Comparison of ENCODE assay signal across 28 mouse cellular contexts in the genomic region with DNA sequence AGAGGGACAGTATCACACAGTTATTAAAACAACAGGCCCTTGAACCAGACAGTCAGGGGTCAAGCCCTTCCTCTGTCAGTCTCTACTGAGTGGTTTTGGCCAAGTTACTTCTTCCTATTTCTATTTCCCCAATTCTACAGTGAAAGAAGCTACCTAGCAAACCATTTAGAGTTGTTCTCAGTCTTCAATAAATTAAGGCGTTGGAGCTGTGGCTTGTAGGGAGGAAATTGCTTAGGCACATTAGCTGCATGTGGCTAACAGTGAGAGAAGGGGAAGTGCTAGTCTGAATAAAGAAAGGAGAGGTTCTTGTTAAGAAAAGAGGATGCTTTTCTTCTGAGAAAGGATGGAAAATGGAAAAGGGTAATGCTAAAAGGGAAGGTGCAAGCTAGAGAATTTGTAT. TPM values are rescaled to one million over a fixed set of nuclear protein-coding genes. Genes with fewer than 3 reads are reported as not detected.
"Had no signal": no experiment of that assay in that cellular context is flagged by ENCODE, and none has a peak within 500 bp of the region (broad histone marks: within the 10 kb centered on the region; RNA-seq: fewer than 3 reads in every experiment).

No protein-coding gene starts in this region.

- H3K4me1 ChIP-seq: intestine, embryonic 15.5 days; kidney, embryonic 15.5 days; limb, embryonic 10.5 days; limb, embryonic 13.5 days; liver, embryonic 13.5 days; lung, embryonic 15.5 days; midbrain, embryonic 12.5 days; midbrain, embryonic 15.5 days; neural tube, embryonic 13.5 days; stomach, embryonic 15.5 days had no signal

- H3K36me3 ChIP-seq: intestine, embryonic 15.5 days; kidney, embryonic 15.5 days; limb, embryonic 10.5 days; limb, embryonic 13.5 days; liver, embryonic 13.5 days; lung, embryonic 15.5 days; midbrain, embryonic 12.5 days; midbrain, embryonic 15.5 days; neural tube, embryonic 13.5 days; stomach, embryonic 15.5 days had no signal

- H3K4me2 ChIP-seq: intestine, embryonic 15.5 days; kidney, embryonic 15.5 days; limb, embryonic 13.5 days; liver, embryonic 13.5 days; lung, embryonic 15.5 days; midbrain, embryonic 12.5 days; midbrain, embryonic 15.5 days; neural tube, embryonic 13.5 days; stomach, embryonic 15.5 days had no signal

- H3K27me3 ChIP-seq: intestine, embryonic 15.5 days; liver, embryonic 13.5 days; lung, embryonic 15.5 days; midbrain, embryonic 15.5 days; neural tube, embryonic 13.5 days; stomach, embryonic 15.5 days had no signal

- ATAC-seq: intestine, embryonic 15.5 days; midbrain, embryonic 15.5 days had no signal

- H3K27ac ChIP-seq: intestine, embryonic 15.5 days; kidney, embryonic 15.5 days; limb, embryonic 10.5 days; limb, embryonic 13.5 days; liver, embryonic 13.5 days; lung, embryonic 15.5 days; midbrain, embryonic 12.5 days; midbrain, embryonic 15.5 days; neural tube, embryonic 13.5 days; stomach, embryonic 15.5 days had no signal

- H3K9ac ChIP-seq: intestine, embryonic 15.5 days; kidney, embryonic 15.5 days; limb, embryonic 13.5 days; liver, embryonic 13.5 days; lung, embryonic 15.5 days; midbrain, embryonic 12.5 days; midbrain, embryonic 15.5 days; neural tube, embryonic 13.5 days; stomach, embryonic 15.5 days had no signal

- DNase-seq: kidney, adult 11 months; kidney, adult 8-10 months; kidney, postnatal 10 days; kidney, postnatal 36 days; liver; liver, embryonic 13.5 days; lung, postnatal 14 days; retina, postnatal 1 day; right cerebral cortex, postnatal 25 days; spleen, adult 18-20 months; thymus, postnatal 25 days had no signal

- H3K9me3 ChIP-seq: intestine, embryonic 15.5 days; kidney, embryonic 15.5 days; limb, embryonic 10.5 days; limb, embryonic 13.5 days; liver, embryonic 13.5 days; lung, embryonic 15.5 days; midbrain, embryonic 12.5 days; midbrain, embryonic 15.5 days; neural tube, embryonic 13.5 days; stomach, embryonic 15.5 days had no signal

- H3K4me3 ChIP-seq: intestine, embryonic 15.5 days; kidney, embryonic 15.5 days; limb, embryonic 10.5 days; limb, embryonic 13.5 days; liver, embryonic 13.5 days; lung, embryonic 15.5 days; midbrain, embryonic 12.5 days; midbrain, embryonic 15.5 days; myocyte; neural tube, embryonic 13.5 days; stomach, embryonic 15.5 days had no signal

RNA-seq across cellular contexts. Expression of a gene that starts 60.0 kb away (rescaled TPM):
- total RNA-seq: layer of hippocampus, adult 8-10 months; layer of hippocampus, postnatal 10 days; left cerebral cortex, adult 8-10 months; left cerebral cortex, postnatal 25 days; neutrophil, adult 5-6 weeks had no signal
- polyA plus RNA-seq: intestine, embryonic 15.5 days; kidney, embryonic 15.5 days; limb, embryonic 10.5 days; limb, embryonic 13.5 days; liver, embryonic 13.5 days; liver, embryonic 16.5 days; lung, embryonic 15.5 days; midbrain, embryonic 12.5 days; midbrain, embryonic 15.5 days; myocyte; neural tube, embryonic 13.5 days; stomach, embryonic 15.5 days; thymus, postnatal 0 days had no signal
